21 mouse cellular contexts compared by ENCODE assay signal in the genomic region with DNA sequence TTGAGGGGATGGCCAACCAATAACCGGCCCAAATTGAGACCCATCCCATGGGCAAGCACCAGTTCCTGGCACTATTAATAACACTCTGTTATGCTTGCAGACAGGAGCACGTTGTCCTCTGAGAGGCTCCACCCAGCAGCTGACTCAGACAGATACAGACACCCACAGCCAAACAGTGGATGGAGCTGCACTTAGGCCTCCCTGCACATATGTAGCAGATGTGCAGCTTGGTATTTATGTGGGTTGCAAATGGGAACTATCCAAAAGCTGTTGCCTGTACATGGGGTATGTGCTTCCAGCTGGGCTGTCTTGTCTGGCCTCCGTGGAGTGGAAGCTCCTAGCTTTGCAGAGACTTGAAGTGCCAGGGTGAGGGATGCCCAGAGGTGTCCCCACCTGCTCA. TPM values are rescaled to one million over a fixed set of nuclear protein-coding genes. Genes with fewer than 3 reads are reported as not detected.
DNase-seq lines count a peak whose midpoint lies in the region; ATAC-seq and TF ChIP-seq lines count a peak whose summit lies in the region.
"Had no signal": no experiment of that assay in that cellular context is flagged by ENCODE, and none has a peak within 500 bp of the region (broad histone marks: within the 10 kb centered on the region; RNA-seq: fewer than 3 reads in every experiment).

No protein-coding gene starts in this region.

- peaks cover 4% of the 10 kb centered on the region for H3K4me1 ChIP-seq in liver, embryonic 16.5 days (ENCODE audit: control insufficient read depth, low read depth, low read length)
- H3K4me1 ChIP-seq in stomach, postnatal 0 days (replicated peaks; ENCODE audit: control insufficient read depth, insufficient read depth): 0 out of 2 replicates have a peak, but pooled peaks cover 2% of the 10 kb centered on the region
- H3K4me1 ChIP-seq: embryonic facial prominence, embryonic 12.5 days; neural tube, embryonic 15.5 days had no signal

- no peak overlapping the region for H3K9ac ChIP-seq in liver, embryonic 16.5 days (ENCODE audit: low read depth, low read length)
- no peak overlapping the region for H3K9ac ChIP-seq in stomach, postnatal 0 days (ENCODE audit: low read length)
- H3K9ac ChIP-seq: embryonic facial prominence, embryonic 12.5 days; lung, embryonic 15.5 days; midbrain, embryonic 13.5 days; neural tube, embryonic 15.5 days had no signal

- peak; percentile 45; the same call in 1 of the 2 replicates for ATAC-seq in liver, embryonic 16.5 days (ENCODE audit: low read depth)
- no peak for ATAC-seq in stomach, postnatal 0 days (ENCODE audit: low FRiP score, low TSS enrichment)
- ATAC-seq: forebrain, embryonic 16.5 days; hindbrain, embryonic 16.5 days; intestine, postnatal 0 days; midbrain, embryonic 13.5 days had no signal

- no peak for TF ChIP-seq EP300 in stomach, postnatal 0 days (optimal IDR thresholded peaks at IDR 0.05)

- no peaks in the 10 kb centered on the region for H3K36me3 ChIP-seq in liver, embryonic 16.5 days (ENCODE audit: control insufficient read depth, insufficient read depth)
- H3K36me3 ChIP-seq in stomach, postnatal 0 days (ENCODE audit: control insufficient read depth, insufficient read depth, low read length): no peaks in the 10 kb centered on the region
- H3K36me3 ChIP-seq: embryonic facial prominence, embryonic 12.5 days; heart, embryonic 10.5 days; lung, embryonic 15.5 days; midbrain, embryonic 13.5 days; neural tube, embryonic 15.5 days had no signal

- DNase-seq in frontal cortex, postnatal 36 days (ENCODE audit: low spot score in 2 of 2): peak; percentile 16 to 17
- DNase-seq in frontal cortex, postnatal 14 days (ENCODE audit: low spot score in 2 of 2): no peak
- peak; percentile 8 to 34 for DNase-seq in left cerebral cortex, adult 9 months (ENCODE audit: low spot score in 2 of 2)
- DNase-seq in left cerebral cortex, adult 11 months (ENCODE audit: low spot score): no peak
- DNase-seq in brain, adult 2 months (ENCODE audit: low read depth, low spot score): peak; percentile 74
- DNase-seq in stomach, postnatal 0 days (ENCODE audit: low spot score): no peak
- DNase-seq: B cell, adult 2 months; cerebellum, adult 9-10 months; gastrocnemius, postnatal 25 days; heart, postnatal 36 days; thymus, postnatal 36 days had no signal

- no peaks in the 10 kb centered on the region for H3K9me3 ChIP-seq in liver, embryonic 16.5 days (replicated peaks; ENCODE audit: control insufficient read depth, low read length)
- no peaks in the 10 kb centered on the region for H3K9me3 ChIP-seq in stomach, postnatal 0 days (ENCODE audit: control insufficient read depth, low read length)
- H3K9me3 ChIP-seq: embryonic facial prominence, embryonic 12.5 days; heart, embryonic 10.5 days; lung, embryonic 15.5 days; midbrain, embryonic 13.5 days; neural tube, embryonic 15.5 days had no signal

- H3K27me3 ChIP-seq in liver, embryonic 16.5 days (ENCODE audit: control insufficient read depth, insufficient read depth, low read depth, low read length): no peaks in the 10 kb centered on the region
- H3K27me3 ChIP-seq in stomach, postnatal 0 days (ENCODE audit: control insufficient read depth, insufficient read depth, low read length): no peaks in the 10 kb centered on the region
- H3K27me3 ChIP-seq: embryonic facial prominence, embryonic 12.5 days; midbrain, embryonic 13.5 days; neural tube, embryonic 15.5 days had no signal

- H3K4me3 ChIP-seq in liver, embryonic 16.5 days (ENCODE audit: low read depth, low read length): no peak overlapping the region
- H3K4me3 ChIP-seq in stomach, postnatal 0 days (ENCODE audit: low read depth, low read length): no peak overlapping the region
- H3K4me3 ChIP-seq: embryonic facial prominence, embryonic 12.5 days; heart, embryonic 10.5 days; lung, embryonic 15.5 days; midbrain, embryonic 13.5 days; neural tube, embryonic 15.5 days had no signal

- no peak overlapping the region for H3K27ac ChIP-seq in liver, embryonic 16.5 days (ENCODE audit: low read length)
- H3K27ac ChIP-seq in stomach, postnatal 0 days (replicated peaks): no peak overlapping the region
- H3K27ac ChIP-seq: embryonic facial prominence, embryonic 12.5 days; heart, embryonic 10.5 days; kidney, postnatal 0 days; lung, embryonic 15.5 days; midbrain, embryonic 13.5 days; neural tube, embryonic 15.5 days had no signal

- H3K4me2 ChIP-seq in liver, embryonic 16.5 days (ENCODE audit: low read depth, low read length): no peak overlapping the region
- no peak overlapping the region for H3K4me2 ChIP-seq in stomach, postnatal 0 days (replicated peaks; ENCODE audit: low read depth)
- H3K4me2 ChIP-seq: embryonic facial prominence, embryonic 12.5 days; lung, embryonic 15.5 days; midbrain, embryonic 13.5 days; neural tube, embryonic 15.5 days had no signal

- no peak for TF ChIP-seq CTCF in stomach, postnatal 0 days (IDR thresholded peaks at IDR 0.05; ENCODE audit: low read depth)

- whole genome bisulfite sequencing in liver, embryonic 16.5 days (ENCODE audit: insufficient replicate concordance): 28% methylated on average over 3 of the region's 3 CpGs
- WGBS in stomach, postnatal 0 days: 47% methylated on average over 3 of the region's 3 CpGs

RNA-seq across cellular contexts. Expression of gene Lifr, which starts 42.5 kb away (rescaled TPM):
- 29.1 and 33.6 TPM in 2 replicates for polyA plus RNA-seq in liver, embryonic 16.5 days (2015; fragmentation: Nextera tagmentation; extraction: Ambion mirVana)
- polyA plus RNA-seq in stomach, postnatal 0 days (2015; fragmentation: Nextera tagmentation; extraction: Ambion mirVana): 15.4 and 15.6 TPM in 2 replicates

Comparison
In these comparisons a context has a peak if more than half of its experiments do, and no peak if none do; other contexts are left out.
1. DNase-seq: peak in frontal cortex, postnatal 36 days (2 of 2), left cerebral cortex, adult 9 months (2 of 2) and brain, adult 2 months (single experiment); none in frontal cortex, postnatal 14 days (0 of 2), left cerebral cortex, adult 11 months (single experiment) and stomach, postnatal 0 days (single experiment).